Comparison of ENCODE assay signal across 17 mouse cellular contexts in genomic region chr12:41877292-41877959, GRCm38 (mm10).
DNase-seq lines count a peak whose midpoint lies in the region; ATAC-seq lines count a peak whose summit lies in the region.
"Had no signal": no experiment of that assay in that cellular context is flagged by ENCODE, and none has a peak within 500 bp of the region (broad histone marks: within the 10 kb centered on the region; RNA-seq: fewer than 3 reads in every experiment).

No protein-coding gene starts in this region.

- H3K4me1 ChIP-seq in heart, embryonic 13.5 days, result peaks cover 6% of the 10 kb centered on the region
- no peaks in the 10 kb centered on the region for H3K4me1 ChIP-seq in midbrain, embryonic 11.5 days (ENCODE audit: control insufficient read depth, insufficient read depth, low read length)
- no peaks in the 10 kb centered on the region for H3K4me1 ChIP-seq in midbrain, embryonic 13.5 days (replicated peaks)
- H3K4me1 ChIP-seq: liver, embryonic 13.5 days had no signal

- ATAC-seq in heart, embryonic 13.5 days (ENCODE audit: extremely low read depth, insufficient number of reproducible peaks, low FRiP score, low TSS enrichment), result no peak
- no peak for ATAC-seq in midbrain, embryonic 11.5 days (ENCODE audit: low FRiP score)
- ATAC-seq in midbrain, embryonic 13.5 days, result no peak
- ATAC-seq: activated CD4-positive, CD25-positive, alpha-beta regulatory T cell, adult 4 months; intestine, embryonic 16.5 days had no signal

- no peak for DNase-seq in heart, postnatal 10 days
- peak; percentile 53 for DNase-seq in midbrain, embryonic 11.5 days (ENCODE audit: low spot score, missing footprints)
- DNase-seq in left cerebral cortex, adult 18-20 months (ENCODE audit: low spot score in 2 of 2), result peak; percentile 10 to 25
- peak; percentile 23 for DNase-seq in right cerebral cortex, postnatal 25 days
- DNase-seq in gastrocnemius, postnatal 4 days (ENCODE audit: low spot score in 2 of 2), result no peak
- no peak for DNase-seq in cerebellum, postnatal 14 days
- DNase-seq: B cell, adult 2 months; cerebellum, postnatal 25 days; gastrocnemius, postnatal 25 days; liver, embryonic 13.5 days; lung, postnatal 4 days; thymus, postnatal 25 days had no signal

- no peaks in the 10 kb centered on the region for H3K9me3 ChIP-seq in heart, embryonic 13.5 days
- no peaks in the 10 kb centered on the region for H3K9me3 ChIP-seq in midbrain, embryonic 11.5 days (ENCODE audit: control insufficient read depth, low read length)
- no peaks in the 10 kb centered on the region for H3K9me3 ChIP-seq in midbrain, embryonic 13.5 days
- H3K9me3 ChIP-seq: G1E; liver, embryonic 13.5 days had no signal

- H3K27me3 ChIP-seq in heart, embryonic 13.5 days (replicated peaks), result no peaks in the 10 kb centered on the region
- no peaks in the 10 kb centered on the region for H3K27me3 ChIP-seq in midbrain, embryonic 11.5 days (ENCODE audit: control insufficient read depth, insufficient read depth, low read length)
- H3K27me3 ChIP-seq in midbrain, embryonic 13.5 days, result no peaks in the 10 kb centered on the region
- H3K27me3 ChIP-seq: liver, embryonic 13.5 days had no signal

- intact Hi-C loops in heart, postnatal 10 days (cut with DNase I), result no loop called here

- H3K4me2 ChIP-seq in heart, embryonic 13.5 days, result no peak overlapping the region
- H3K4me2 ChIP-seq in midbrain, embryonic 11.5 days, result no peak overlapping the region
- H3K4me2 ChIP-seq in midbrain, embryonic 13.5 days (replicated peaks), result no peak overlapping the region
- H3K4me2 ChIP-seq: liver, embryonic 13.5 days had no signal

- 42% methylated on average over 5 of the region's 5 CpGs for WGBS in heart, embryonic 13.5 days
- 78% methylated on average over 5 of the region's 5 CpGs for WGBS in midbrain, embryonic 11.5 days
- 59% methylated on average over 5 of the region's 5 CpGs for WGBS in midbrain, embryonic 13.5 days

- H3K4me3 ChIP-seq in heart, embryonic 13.5 days, result no peak overlapping the region
- no peak overlapping the region for H3K4me3 ChIP-seq in midbrain, embryonic 11.5 days (ENCODE audit: low read depth, low read length)
- H3K4me3 ChIP-seq in midbrain, embryonic 13.5 days (replicated peaks), result no peak overlapping the region
- H3K4me3 ChIP-seq: liver, embryonic 13.5 days had no signal

- H3K27ac ChIP-seq in heart, embryonic 13.5 days (replicated peaks), result 0 out of 2 replicates have a peak overlapping the region, but pooled peaks have one; percentile 33
- H3K27ac ChIP-seq in midbrain, embryonic 11.5 days (ENCODE audit: low read depth, low read length), result no peak overlapping the region
- H3K27ac ChIP-seq in midbrain, embryonic 13.5 days, result no peak overlapping the region
- H3K27ac ChIP-seq: liver, embryonic 13.5 days had no signal

- H3K36me3 ChIP-seq in heart, embryonic 13.5 days, result no peaks in the 10 kb centered on the region
- no peaks in the 10 kb centered on the region for H3K36me3 ChIP-seq in midbrain, embryonic 11.5 days (ENCODE audit: control insufficient read depth, insufficient read depth, low read length)
- H3K36me3 ChIP-seq in midbrain, embryonic 13.5 days, result no peaks in the 10 kb centered on the region
- H3K36me3 ChIP-seq: G1E; liver, embryonic 13.5 days had no signal

- H3K9ac ChIP-seq in heart, embryonic 13.5 days, result no peak overlapping the region
- no peak overlapping the region for H3K9ac ChIP-seq in midbrain, embryonic 11.5 days (ENCODE audit: low read length)
- no peak overlapping the region for H3K9ac ChIP-seq in midbrain, embryonic 13.5 days (replicated peaks)
- H3K9ac ChIP-seq: liver, embryonic 13.5 days had no signal

Comparison
In these comparisons a context has a peak if more than half of its experiments do, and no peak if none do; other contexts are left out.
1. DNase-seq: peak in midbrain, embryonic 11.5 days (single experiment), left cerebral cortex, adult 18-20 months (2 of 2) and right cerebral cortex, postnatal 25 days (single experiment); none in heart, postnatal 10 days (0 of 2), gastrocnemius, postnatal 4 days (0 of 2) and cerebellum, postnatal 14 days (0 of 2).